Mouse (Mus musculus): ENCODE data around the gene Oaz1.
"Not testable (repeated sequence)": the region's sequence is repeated elsewhere in the genome, so short reads cannot be mapped to it uniquely, and the experiment has no call there.

The Oaz1 gene

GRCm38 (mm10) chr10:80823847-80824643 lies 2.4 kb upstream of the Oaz1 start:
- no peak for DNase-seq (ENCODE audit: low spot score)

DNA sequence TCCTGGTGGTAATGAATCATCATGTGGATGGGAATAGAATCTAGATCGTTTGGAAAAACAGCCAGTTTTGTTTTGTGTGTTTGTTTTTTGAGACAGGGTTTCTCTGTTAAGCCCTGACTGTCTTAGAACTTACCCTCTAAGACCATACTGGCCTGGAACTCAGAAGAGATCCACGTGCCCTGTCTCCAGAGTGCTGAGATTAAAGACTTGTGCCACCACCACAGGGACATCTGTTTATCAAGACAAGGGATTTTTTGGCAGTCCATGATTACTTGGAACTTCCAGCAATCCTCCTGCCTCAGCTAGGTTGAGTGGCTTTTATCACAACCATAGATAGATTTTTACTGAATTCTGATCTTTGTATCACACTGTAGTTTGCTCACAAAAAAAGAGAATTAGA lies 1.6 kb upstream of the Oaz1 start:
- no peak for DNase-seq (ENCODE audit: low spot score)

GRCm38 (mm10) chr10:80827063-80827869 lies 810 bp downstream of the Oaz1 start:
- no peak for DNase-seq (ENCODE audit: low spot score)

DNA sequence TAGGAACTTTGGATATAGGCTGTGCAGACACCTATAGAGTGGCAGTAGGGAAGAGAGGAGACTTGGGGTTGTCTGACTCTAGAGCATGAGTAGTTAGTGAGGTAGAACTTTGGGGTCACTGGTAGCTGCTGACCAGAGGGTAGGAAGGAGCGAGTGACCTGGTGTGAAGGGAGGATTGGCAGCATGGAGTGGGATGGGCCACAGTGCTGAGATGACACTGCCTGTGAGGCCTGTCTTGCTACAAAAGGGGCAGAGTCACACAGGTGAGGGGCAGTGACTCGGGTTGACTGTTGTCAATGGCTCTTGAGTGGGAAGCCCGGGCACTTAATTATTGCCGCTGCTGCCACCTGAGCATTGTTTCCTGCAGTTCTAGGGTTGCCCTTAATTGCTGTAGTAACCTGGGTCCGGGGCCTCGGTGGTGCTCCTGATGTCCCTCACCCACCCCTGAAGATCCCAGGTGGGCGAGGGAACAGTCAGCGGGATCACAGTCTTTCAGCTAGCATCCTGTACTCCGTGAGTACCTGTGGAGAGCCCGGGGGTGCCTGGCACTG lies 1.5 kb downstream of the Oaz1 start:
- DNase-seq (ENCODE audit: low spot score), result no peak

DNA sequence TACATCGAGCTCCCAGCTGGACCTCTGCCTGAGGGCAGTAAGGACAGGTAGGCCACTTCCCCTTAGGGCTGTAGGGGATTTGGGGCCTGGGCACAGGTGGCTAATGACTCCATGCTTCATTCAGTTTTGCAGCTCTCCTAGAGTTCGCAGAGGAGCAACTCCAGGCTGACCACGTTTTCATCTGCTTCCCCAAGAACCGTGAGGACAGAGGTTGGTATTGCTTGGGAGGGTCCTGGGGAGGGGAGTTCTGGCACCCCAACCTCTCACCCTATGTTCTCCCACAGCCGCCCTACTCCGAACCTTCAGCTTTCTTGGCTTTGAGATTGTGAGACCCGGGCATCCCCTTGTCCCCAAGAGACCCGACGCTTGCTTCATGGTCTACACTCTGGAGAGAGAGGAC lies 2.1 kb downstream of the Oaz1 start:
- DNase-seq (ENCODE audit: low spot score), result not testable (repeated sequence)

- no peak for DNase-seq (ENCODE audit: low spot score)
Measured at GRCm38 (mm10) chr10:80829359-80830278, 3.2 kb downstream of the Oaz1 start.

- no peak for DNase-seq (ENCODE audit: low spot score)
Measured at GRCm38 (mm10) chr10:80831136-80831535, 4.7 kb downstream of the Oaz1 start.

- no peak for DNase-seq (ENCODE audit: low spot score)
Measured at GRCm38 (mm10) chr10:80832818-80833217, 6.4 kb downstream of the Oaz1 start.

DNA sequence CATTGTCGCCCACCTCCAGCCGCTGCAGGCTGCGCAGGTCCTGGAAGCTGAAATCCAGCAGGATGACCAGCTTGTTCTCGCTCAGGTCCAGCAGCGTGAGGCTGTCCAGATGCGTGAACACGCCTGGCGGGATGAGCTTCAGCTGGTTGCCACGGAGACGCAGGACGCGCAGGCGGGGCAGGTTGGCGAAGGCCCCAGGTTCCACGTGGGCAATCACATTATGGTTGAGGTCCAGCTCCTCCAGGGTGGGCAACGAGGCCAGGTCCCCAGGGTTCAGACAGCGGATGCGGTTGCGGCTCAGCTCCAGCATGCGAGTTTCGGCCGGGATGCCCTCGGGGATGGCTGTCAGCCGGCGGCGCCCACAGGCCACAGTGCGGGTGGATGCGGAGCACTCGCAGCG lies 9.2 kb downstream of the Oaz1 start:
- DNase-seq (ENCODE audit: low spot score), result no peak

DNA sequence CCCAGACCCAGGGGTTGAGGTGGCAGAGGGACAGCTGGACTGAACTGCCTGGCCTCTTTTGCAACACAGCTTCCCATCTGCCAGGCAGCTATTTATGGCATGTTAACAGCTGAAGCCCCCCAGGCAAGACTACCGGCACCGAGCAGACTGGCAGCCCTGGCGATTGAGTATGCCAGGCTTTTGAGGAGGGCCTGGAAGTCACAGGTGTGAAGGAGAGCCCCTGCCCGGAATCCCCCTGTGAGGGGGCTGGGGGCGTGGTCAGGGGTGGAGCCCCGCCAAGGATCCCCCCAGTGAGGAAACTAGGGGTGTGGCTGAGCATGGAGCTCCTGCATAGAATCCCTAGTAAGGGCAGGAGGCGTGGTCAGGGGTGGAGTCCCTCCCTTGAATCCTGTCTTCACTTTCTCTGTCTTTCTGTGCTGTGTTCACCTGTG lies 10.5 kb downstream of the Oaz1 start:
- no peak for DNase-seq (ENCODE audit: low spot score)

DNA sequence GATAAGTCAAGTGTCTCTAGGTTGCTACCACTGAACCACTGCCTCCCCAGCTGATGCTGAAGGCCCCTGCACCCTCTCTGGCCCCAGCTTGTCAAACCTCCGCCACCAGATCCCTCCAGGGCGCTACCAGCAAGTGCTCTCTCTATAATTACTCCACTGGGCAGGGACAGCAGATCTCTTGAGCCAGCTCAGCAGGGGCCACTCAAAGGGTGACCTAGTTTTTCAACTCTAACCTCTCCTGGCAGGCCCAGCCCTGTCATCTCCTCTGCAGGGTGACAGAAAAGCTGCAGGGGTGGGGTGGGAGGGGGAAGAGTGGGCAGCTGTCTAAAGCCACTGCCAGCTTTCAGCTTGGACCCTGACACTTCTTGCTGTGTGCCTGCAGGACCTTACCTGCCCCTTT lies 11.4 kb downstream of the Oaz1 start:
- no peak for DNase-seq (ENCODE audit: low spot score)

DNA sequence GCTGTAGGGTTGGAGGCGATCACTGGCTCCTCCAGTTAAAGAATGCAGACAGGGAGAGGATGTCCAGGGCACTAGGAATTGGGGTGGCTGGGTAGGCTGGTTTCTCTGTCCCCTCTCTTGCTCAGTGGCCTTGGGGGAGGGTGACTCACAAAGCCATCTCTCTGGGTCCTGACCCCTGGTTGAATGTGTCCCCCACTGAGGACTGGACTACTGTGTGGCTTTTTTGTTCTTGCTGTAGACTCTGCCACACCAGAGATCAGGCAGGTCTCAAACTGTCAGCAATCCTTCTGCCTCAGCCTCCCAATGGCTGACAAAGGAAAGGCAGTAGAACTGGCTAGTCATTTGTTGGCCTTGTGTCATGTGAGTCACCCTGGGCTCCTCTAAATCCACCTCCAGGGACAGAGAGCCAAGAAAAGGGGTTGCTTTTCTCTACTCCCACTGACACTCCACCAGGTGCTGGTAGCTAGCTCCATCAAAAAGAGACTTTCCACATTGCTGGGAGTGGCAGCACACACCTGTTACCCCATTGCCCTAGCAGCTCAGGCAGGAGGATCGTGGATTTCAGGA lies 12.0 kb downstream of the Oaz1 start:
- no peak for DNase-seq (ENCODE audit: low spot score)

- no peak for DNase-seq (ENCODE audit: low spot score)
Measured at GRCm38 (mm10) chr10:80839848-80840247, 13.4 kb downstream of the Oaz1 start.

DNA sequence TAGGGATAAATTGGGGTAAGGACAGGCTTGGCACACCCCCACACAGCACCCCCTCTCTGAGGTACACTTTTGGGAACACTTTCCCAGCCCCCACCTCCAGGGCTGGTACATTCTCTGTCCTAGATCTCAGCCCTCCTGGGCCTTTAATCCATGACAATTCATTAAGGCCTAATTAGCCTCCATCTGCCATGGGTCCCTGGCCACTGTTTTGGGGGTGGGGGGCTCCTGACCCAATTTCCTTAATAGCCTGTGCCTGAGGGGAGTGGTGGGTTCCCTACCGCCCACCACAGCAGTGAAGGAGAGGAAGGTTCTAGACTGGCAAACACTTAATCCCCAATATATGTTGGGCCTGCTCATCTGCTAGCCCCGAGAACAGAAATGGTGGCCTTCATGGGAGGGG lies 15.2 kb downstream of the Oaz1 start:
- DNase-seq (ENCODE audit: low spot score), result no peak

DNA sequence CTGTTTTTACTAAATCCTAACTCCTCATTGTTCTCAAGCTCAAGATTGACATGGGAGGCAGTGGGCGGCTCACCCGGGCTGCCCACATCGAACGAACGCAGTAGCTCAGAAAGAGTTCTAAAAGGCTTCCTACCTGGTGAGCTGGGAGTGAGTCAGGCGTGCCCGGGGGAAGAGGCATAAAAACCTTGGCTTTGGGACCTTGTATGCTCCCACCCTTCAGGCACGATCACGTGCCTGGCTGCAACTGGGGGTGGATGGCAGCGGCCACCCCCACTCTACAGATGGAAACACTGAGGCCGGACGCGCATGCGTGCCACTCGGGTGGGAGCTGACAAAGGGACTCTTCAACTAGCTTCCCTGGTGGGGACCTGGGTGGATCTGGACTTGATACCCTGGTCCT lies 15.9 kb downstream of the Oaz1 start:
- DNase-seq (ENCODE audit: low spot score), result no peak

- no peak for DNase-seq (ENCODE audit: low spot score)
Measured at GRCm38 (mm10) chr10:80843087-80843930, 16.9 kb downstream of the Oaz1 start.

- DNase-seq (ENCODE audit: low spot score), result no peak
Measured at GRCm38 (mm10) chr10:80843931-80844547, 17.6 kb downstream of the Oaz1 start, which contains the start of gene Lingo3. TSS of gene Lingo3 (minus strand) at chr10:80844039.

- no peak for DNase-seq (ENCODE audit: low spot score)
Measured at GRCm38 (mm10) chr10:80845055-80845693, 18.7 kb downstream of the Oaz1 start.

DNA sequence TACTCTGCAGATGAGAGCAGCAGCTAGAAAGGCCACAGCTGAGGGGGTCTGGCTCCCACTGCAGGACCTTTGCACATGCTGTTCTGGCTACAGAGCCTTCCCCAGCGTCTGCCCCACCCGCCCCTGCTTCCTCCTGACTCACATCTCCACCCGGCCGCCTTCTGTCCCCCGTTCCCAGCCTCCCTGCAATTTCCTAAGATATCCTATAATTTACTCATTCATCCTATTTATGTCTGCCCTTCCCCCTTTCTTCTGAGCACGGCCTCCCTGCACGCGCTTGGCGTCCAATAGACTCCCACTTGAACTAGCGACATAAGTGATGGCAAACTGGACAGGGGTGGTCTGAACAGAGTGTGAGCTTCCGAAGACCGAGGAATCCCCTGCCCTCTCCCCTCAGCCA lies 19.3 kb downstream of the Oaz1 start:
- no peak for DNase-seq (ENCODE audit: low spot score)

GRCm38 (mm10) chr10:80848571-80848970 lies 22.1 kb downstream of the Oaz1 start:
- DNase-seq (ENCODE audit: low spot score), result no peak

Measured in urinary bladder, postnatal 25 days (tissue).